Mouse (Mus musculus): ENCODE measurements at regions not wholly inside any gene's neighbourhood (a gene's known extent, or its start where the extent isn't known, plus 50 kb on each side); places are given as distances from the start of the nearest gene placed in this dataset.

GRCm38 (mm10) chr13:107207354-107208181 is 185.6 kb upstream of the Kif2a start:
- H3K4me3 ChIP-seq (ENCODE audit: low read depth, low read length) = 0 out of 2 replicates have a peak overlapping the region, but pooled peaks have one; percentile 0
- H3K27ac ChIP-seq (ENCODE audit: low read length) = no peak overlapping the region
- peak; percentile 89; the same call in 1 of the 2 replicates for ATAC-seq (ENCODE audit: insufficient number of reproducible peaks, insufficient read depth, low FRiP score, low read depth)
- H3K9me3 ChIP-seq (ENCODE audit: control insufficient read depth, low read depth, low read length) = no peaks in the 10 kb centered on the region
- H3K4me2 ChIP-seq (replicated peaks; ENCODE audit: low read depth, low read length) = peak overlapping the region; percentile 30
- no peaks in the 10 kb centered on the region for H3K4me1 ChIP-seq (ENCODE audit: control insufficient read depth, insufficient read depth, low read length)
- H3K36me3 ChIP-seq (ENCODE audit: control insufficient read depth, insufficient read depth, low read length) = no peaks in the 10 kb centered on the region
- H3K27me3 ChIP-seq (ENCODE audit: control insufficient read depth, insufficient read depth, low read length) = no peaks in the 10 kb centered on the region
- 32% methylated on average over 20 of the region's 20 CpGs for WGBS
- peak overlapping the region; percentile 2; the same call in 1 of the 2 replicates for H3K9ac ChIP-seq (replicated peaks; ENCODE audit: low read depth, low read length)

GRCm38 (mm10) chr13:107199875-107200274 is 177.9 kb upstream of the Kif2a start:
- no peaks in the 10 kb centered on the region for H3K27me3 ChIP-seq (ENCODE audit: control insufficient read depth, insufficient read depth, low read length)
- H3K9me3 ChIP-seq (ENCODE audit: control insufficient read depth, low read depth, low read length) = no peaks in the 10 kb centered on the region
- no peak overlapping the region for H3K4me2 ChIP-seq (replicated peaks; ENCODE audit: low read depth, low read length)
- no peak overlapping the region for H3K27ac ChIP-seq (ENCODE audit: low read length)
- H3K4me3 ChIP-seq (ENCODE audit: low read depth, low read length) = no peak overlapping the region
- no peak overlapping the region for H3K9ac ChIP-seq (replicated peaks; ENCODE audit: low read depth, low read length)
- H3K4me1 ChIP-seq (ENCODE audit: control insufficient read depth, insufficient read depth, low read length) = no peaks in the 10 kb centered on the region
- H3K36me3 ChIP-seq (ENCODE audit: control insufficient read depth, insufficient read depth, low read length) = no peaks in the 10 kb centered on the region
- no peak for ATAC-seq (ENCODE audit: insufficient number of reproducible peaks, insufficient read depth, low FRiP score, low read depth)
- WGBS = 44% methylated on average over 1 of the region's 1 CpGs

GRCm38 (mm10) chr13:107193426-107193825 is 171.5 kb upstream of the Kif2a start:
- no peak overlapping the region for H3K4me2 ChIP-seq (replicated peaks; ENCODE audit: low read depth, low read length)
- no peaks in the 10 kb centered on the region for H3K36me3 ChIP-seq (ENCODE audit: control insufficient read depth, insufficient read depth, low read length)
- no peaks in the 10 kb centered on the region for H3K4me1 ChIP-seq (ENCODE audit: control insufficient read depth, insufficient read depth, low read length)
- no peaks in the 10 kb centered on the region for H3K9me3 ChIP-seq (ENCODE audit: control insufficient read depth, low read depth, low read length)
- no peak for ATAC-seq (ENCODE audit: insufficient number of reproducible peaks, insufficient read depth, low FRiP score, low read depth)
- no peak overlapping the region for H3K9ac ChIP-seq (replicated peaks; ENCODE audit: low read depth, low read length)
- no peaks in the 10 kb centered on the region for H3K27me3 ChIP-seq (ENCODE audit: control insufficient read depth, insufficient read depth, low read length)
- WGBS = 90% methylated on average over 4 of the region's 4 CpGs
- no peak overlapping the region for H3K4me3 ChIP-seq (ENCODE audit: low read depth, low read length)
- H3K27ac ChIP-seq (ENCODE audit: low read length) = no peak overlapping the region

DNA sequence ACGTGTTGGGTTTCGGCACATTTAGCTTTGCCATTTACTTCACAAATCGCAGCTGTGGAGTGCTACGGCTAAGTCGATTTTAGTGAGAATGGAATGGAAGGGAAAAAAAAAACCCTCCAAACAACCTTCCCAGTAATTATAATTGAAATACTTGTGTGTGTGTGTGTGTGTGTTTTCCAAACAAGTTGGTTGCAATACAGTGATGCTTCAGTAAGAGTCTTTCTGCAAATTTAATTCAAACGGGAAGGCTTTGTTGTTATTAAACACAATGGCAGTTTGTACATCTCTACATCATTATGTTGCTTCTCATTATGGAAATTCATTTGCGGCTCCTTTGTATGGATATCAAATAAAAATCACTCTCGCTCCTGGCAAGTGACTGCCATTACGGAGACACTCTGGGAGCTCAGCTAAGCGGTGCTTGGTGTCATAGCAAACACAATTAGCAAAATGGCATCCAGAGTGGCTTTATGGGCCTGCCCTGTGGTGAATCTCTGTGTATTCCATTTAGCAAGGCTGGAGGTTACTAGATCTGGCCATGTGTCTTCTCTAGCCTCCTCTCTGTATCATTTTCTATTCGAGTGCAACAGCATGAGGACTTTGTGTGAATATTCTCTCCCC is 165.4 kb upstream of the Kif2a start:
- ATAC-seq (ENCODE audit: insufficient number of reproducible peaks, insufficient read depth, low FRiP score, low read depth) = no peak
- H3K9me3 ChIP-seq (ENCODE audit: control insufficient read depth, low read depth, low read length) = no peaks in the 10 kb centered on the region
- no peak overlapping the region for H3K4me3 ChIP-seq (ENCODE audit: low read depth, low read length)
- no peaks in the 10 kb centered on the region for H3K4me1 ChIP-seq (ENCODE audit: control insufficient read depth, insufficient read depth, low read length)
- no peak overlapping the region for H3K27ac ChIP-seq (ENCODE audit: low read length)
- H3K4me2 ChIP-seq (replicated peaks; ENCODE audit: low read depth, low read length) = no peak overlapping the region
- H3K27me3 ChIP-seq (ENCODE audit: control insufficient read depth, insufficient read depth, low read length) = no peaks in the 10 kb centered on the region
- no peaks in the 10 kb centered on the region for H3K36me3 ChIP-seq (ENCODE audit: control insufficient read depth, insufficient read depth, low read length)
- H3K9ac ChIP-seq (replicated peaks; ENCODE audit: low read depth, low read length) = no peak overlapping the region
- WGBS = 86% methylated on average over 11 of the region's 11 CpGs

- Histone ChIP-seq H3K4me2 (replicated peaks; ENCODE audit: low read depth, low read length) (no peak overlapping the region), H3K9ac (replicated peaks; ENCODE audit: low read depth, low read length) (no peak overlapping the region), H3K4me1 (ENCODE audit: control insufficient read depth, insufficient read depth, low read length) (no peaks in the 10 kb centered on the region), H3K9me3 (ENCODE audit: control insufficient read depth, low read depth, low read length) (no peaks in the 10 kb centered on the region), H3K27me3 (ENCODE audit: control insufficient read depth, insufficient read depth, low read length) (no peaks in the 10 kb centered on the region), H3K27ac (ENCODE audit: low read length) (no peak overlapping the region), H3K4me3 (ENCODE audit: low read depth, low read length) (no peak overlapping the region), H3K36me3 (ENCODE audit: control insufficient read depth, insufficient read depth, low read length) (no peaks in the 10 kb centered on the region)
- WGBS = 21% methylated on average over 6 of the region's 6 CpGs
- ATAC-seq (ENCODE audit: insufficient number of reproducible peaks, insufficient read depth, low FRiP score, low read depth) = no peak
Observed at GRCm38 (mm10) chr13:107182544-107182943, 160.6 kb upstream of the Kif2a start.

GRCm38 (mm10) chr13:107179551-107179950 is 157.6 kb upstream of the Kif2a start:
- no peak overlapping the region for H3K27ac ChIP-seq (ENCODE audit: low read length)
- no peak overlapping the region for H3K4me2 ChIP-seq (replicated peaks; ENCODE audit: low read depth, low read length)
- no peaks in the 10 kb centered on the region for H3K36me3 ChIP-seq (ENCODE audit: control insufficient read depth, insufficient read depth, low read length)
- no peaks in the 10 kb centered on the region for H3K9me3 ChIP-seq (ENCODE audit: control insufficient read depth, low read depth, low read length)
- no peak overlapping the region for H3K9ac ChIP-seq (replicated peaks; ENCODE audit: low read depth, low read length)
- H3K27me3 ChIP-seq (ENCODE audit: control insufficient read depth, insufficient read depth, low read length) = no peaks in the 10 kb centered on the region
- no peaks in the 10 kb centered on the region for H3K4me1 ChIP-seq (ENCODE audit: control insufficient read depth, insufficient read depth, low read length)
- no peak for ATAC-seq (ENCODE audit: insufficient number of reproducible peaks, insufficient read depth, low FRiP score, low read depth)
- WGBS = 74% methylated on average over 5 of the region's 5 CpGs
- no peak overlapping the region for H3K4me3 ChIP-seq (ENCODE audit: low read depth, low read length)

GRCm38 (mm10) chr13:107177595-107177994 is 155.7 kb upstream of the Kif2a start:
- ATAC-seq (ENCODE audit: insufficient number of reproducible peaks, insufficient read depth, low FRiP score, low read depth) = no peak
- no peak overlapping the region for H3K9ac ChIP-seq (replicated peaks; ENCODE audit: low read depth, low read length)
- H3K4me3 ChIP-seq (ENCODE audit: low read depth, low read length) = no peak overlapping the region
- 88% methylated on average over 7 of the region's 7 CpGs for whole genome bisulfite sequencing
- H3K4me1 ChIP-seq (ENCODE audit: control insufficient read depth, insufficient read depth, low read length) = no peaks in the 10 kb centered on the region
- no peak overlapping the region for H3K4me2 ChIP-seq (replicated peaks; ENCODE audit: low read depth, low read length)
- no peaks in the 10 kb centered on the region for H3K36me3 ChIP-seq (ENCODE audit: control insufficient read depth, insufficient read depth, low read length)
- no peaks in the 10 kb centered on the region for H3K9me3 ChIP-seq (ENCODE audit: control insufficient read depth, low read depth, low read length)
- no peak overlapping the region for H3K27ac ChIP-seq (ENCODE audit: low read length)
- H3K27me3 ChIP-seq (ENCODE audit: control insufficient read depth, insufficient read depth, low read length) = no peaks in the 10 kb centered on the region

GRCm38 (mm10) chr13:107175891-107176290 is 154.0 kb upstream of the Kif2a start:
- no peaks in the 10 kb centered on the region for H3K9me3 ChIP-seq (ENCODE audit: control insufficient read depth, low read depth, low read length)
- H3K27ac ChIP-seq (ENCODE audit: low read length) = no peak overlapping the region
- H3K4me2 ChIP-seq (replicated peaks; ENCODE audit: low read depth, low read length) = no peak overlapping the region
- WGBS = 63% methylated on average over 4 of the region's 4 CpGs
- ATAC-seq (ENCODE audit: insufficient number of reproducible peaks, insufficient read depth, low FRiP score, low read depth) = no peak
- H3K27me3 ChIP-seq (ENCODE audit: control insufficient read depth, insufficient read depth, low read length) = no peaks in the 10 kb centered on the region
- H3K4me3 ChIP-seq (ENCODE audit: low read depth, low read length) = no peak overlapping the region
- no peaks in the 10 kb centered on the region for H3K36me3 ChIP-seq (ENCODE audit: control insufficient read depth, insufficient read depth, low read length)
- no peaks in the 10 kb centered on the region for H3K4me1 ChIP-seq (ENCODE audit: control insufficient read depth, insufficient read depth, low read length)
- H3K9ac ChIP-seq (replicated peaks; ENCODE audit: low read depth, low read length) = no peak overlapping the region

Measured in stomach, embryonic 14.5 days (tissue).